9 mouse cellular contexts compared by ENCODE assay signal in the genomic region with DNA sequence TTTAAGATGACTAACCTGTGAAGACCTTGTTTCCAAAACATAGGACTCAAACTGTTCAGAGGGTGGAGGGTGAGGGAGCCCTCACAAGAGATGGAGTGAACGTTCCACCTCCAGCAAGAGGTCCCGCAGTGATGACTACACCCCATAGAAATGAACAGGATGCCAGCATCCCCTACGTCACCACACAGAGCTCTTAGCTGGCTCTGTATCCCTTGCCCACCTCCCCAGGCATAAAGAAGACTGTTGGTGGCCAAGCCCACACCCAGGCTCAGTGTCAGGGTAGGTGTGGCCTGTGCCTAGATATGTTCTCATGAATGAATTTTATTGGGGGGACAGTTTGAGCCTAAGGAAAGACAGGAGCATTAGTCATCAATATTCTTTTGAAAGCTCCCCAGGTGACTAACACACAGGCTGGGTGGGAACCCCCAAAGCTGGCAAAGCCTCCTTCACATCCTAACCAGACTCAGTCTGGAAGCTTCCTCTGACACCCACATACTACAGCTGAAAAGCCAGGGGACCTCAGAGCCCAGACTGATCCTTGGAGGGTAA. TPM values are rescaled to one million over a fixed set of nuclear protein-coding genes. Genes with fewer than 3 reads are reported as not detected.
DNase-seq lines count a peak whose midpoint lies in the region; ATAC-seq and TF ChIP-seq lines count a peak whose summit lies in the region.
"Had no signal": no experiment of that assay in that cellular context is flagged by ENCODE, and none has a peak within 500 bp of the region (broad histone marks: within the 10 kb centered on the region; RNA-seq: fewer than 3 reads in every experiment).

No protein-coding gene starts in this region.

- intact Hi-C loops in heart, adult 2 months (cut with DNase I) = no loop called here

- H3K27me3 ChIP-seq in heart, adult 2 months (ENCODE audit: control insufficient read depth, insufficient read depth, low read length) = no peaks in the 10 kb centered on the region
- no peaks in the 10 kb centered on the region for H3K27me3 ChIP-seq in intestine, postnatal 0 days (replicated peaks; ENCODE audit: control insufficient read depth, insufficient read depth, low read length)
- H3K27me3 ChIP-seq in hindbrain, embryonic 16.5 days (replicated peaks; ENCODE audit: control insufficient read depth, insufficient read depth, low read length) = peaks cover 16% of the 10 kb centered on the region

- TF ChIP-seq EP300 in heart, adult 2 months (IDR thresholded peaks at IDR 0.05; ENCODE audit: insufficient read depth, low read depth, low read length) = no peak

- no peak for ATAC-seq in intestine, postnatal 0 days
- no peak for ATAC-seq in monocyte, adult 5-6 weeks (replicated peaks; ENCODE audit: insufficient number of reproducible peaks, low FRiP score, low TSS enrichment, poor library complexity, severe bottlenecking)
- ATAC-seq in hindbrain, embryonic 16.5 days = no peak

- DNase-seq in heart, adult 2 months = no peak
- DNase-seq in heart, adult 9 months (ENCODE audit: low spot score in 2 of 2) = no peak
- peak; percentile 66 for DNase-seq in 3134 (ENCODE audit: extremely low read depth, insufficient read length, low spot score)
- DNase-seq in layer of hippocampus, adult 18-20 months (ENCODE audit: low spot score in 2 of 2) = no peak
- DNase-seq: kidney, adult 9 months had no signal

- H3K4me3 ChIP-seq in heart, adult 2 months = no peak overlapping the region
- H3K4me3 ChIP-seq in bone marrow, adult 2 months (replicated peaks; ENCODE audit: control insufficient read depth, low read depth, low read length) = no peak overlapping the region
- H3K4me3 ChIP-seq in intestine, postnatal 0 days (ENCODE audit: low read depth, low read length) = no peak overlapping the region
- H3K4me3 ChIP-seq in hindbrain, embryonic 16.5 days (ENCODE audit: low read length) = no peak overlapping the region

- whole genome bisulfite sequencing in heart, adult 2 months = 39% methylated on average over 3 of the region's 3 CpGs
- WGBS in bone marrow, adult 2 months = 68% methylated on average over 3 of the region's 3 CpGs
- WGBS in intestine, postnatal 0 days = 86% methylated on average over 3 of the region's 3 CpGs
- WGBS in hindbrain, embryonic 16.5 days = 82% methylated on average over 3 of the region's 3 CpGs

- no peak for TF ChIP-seq CTCF in heart, adult 2 months (IDR thresholded peaks at IDR 0.05)
- no peak for TF ChIP-seq CTCF in bone marrow, adult 2 months (IDR thresholded peaks at IDR 0.05; ENCODE audit: control insufficient read depth, insufficient read depth, low read length)
- no peak for TF ChIP-seq CTCF in intestine, postnatal 0 days (IDR thresholded peaks at IDR 0.05; ENCODE audit: low read depth)

- peaks cover 4% of the 10 kb centered on the region for H3K79me2 ChIP-seq in heart, adult 2 months (replicated peaks; ENCODE audit: control insufficient read depth, insufficient read depth, low read length)

- H3K36me3 ChIP-seq in heart, adult 2 months (ENCODE audit: control insufficient read depth, insufficient read depth, low read length) = no peaks in the 10 kb centered on the region
- no peaks in the 10 kb centered on the region for H3K36me3 ChIP-seq in intestine, postnatal 0 days (ENCODE audit: control insufficient read depth, insufficient read depth)
- no peaks in the 10 kb centered on the region for H3K36me3 ChIP-seq in hindbrain, embryonic 16.5 days (ENCODE audit: control insufficient read depth, insufficient read depth, low read length)

- H3K27ac ChIP-seq in heart, adult 2 months = peak overlapping the region; percentile 17
- H3K27ac ChIP-seq in bone marrow, adult 2 months (ENCODE audit: control insufficient read depth, insufficient read depth, low read depth, low read length, poor library complexity) = peak overlapping the region; percentile 84
- H3K27ac ChIP-seq in intestine, postnatal 0 days (ENCODE audit: low read depth, low read length) = no peak overlapping the region
- H3K27ac ChIP-seq in hindbrain, embryonic 16.5 days (ENCODE audit: low read depth, low read length) = no peak overlapping the region

- no peak overlapping the region for H3K9ac ChIP-seq in heart, adult 2 months (ENCODE audit: low read depth, low read length)
- no peak overlapping the region for H3K9ac ChIP-seq in intestine, postnatal 0 days (ENCODE audit: low read depth, low read length)
- H3K9ac ChIP-seq in hindbrain, embryonic 16.5 days (ENCODE audit: low read depth, low read length) = no peak overlapping the region

- TF ChIP-seq POLR2A in heart, adult 2 months (IDR thresholded peaks at IDR 0.05; ENCODE audit: insufficient read depth, low read depth, low read length) = no peak
- TF ChIP-seq POLR2A in bone marrow, adult 2 months (IDR thresholded peaks at IDR 0.05; ENCODE audit: borderline replicate concordance, control insufficient read depth, low read depth, low read length) = no peak

- peak overlapping the region; percentile 99; the same call in 1 of the 2 replicates for H3K4me2 ChIP-seq in intestine, postnatal 0 days (replicated peaks; ENCODE audit: low read depth)
- no peak overlapping the region for H3K4me2 ChIP-seq in hindbrain, embryonic 16.5 days (ENCODE audit: low read length)

- H3K4me1 ChIP-seq in heart, adult 2 months (ENCODE audit: control insufficient read depth, insufficient read depth, low read length) = peaks cover 11% of the 10 kb centered on the region
- peaks cover 15% of the 10 kb centered on the region for H3K4me1 ChIP-seq in bone marrow, adult 2 months (ENCODE audit: control insufficient read depth, insufficient read depth, low read length)
- peaks cover 7% of the 10 kb centered on the region; the same call in 1 of the 2 replicates for H3K4me1 ChIP-seq in intestine, postnatal 0 days (replicated peaks; ENCODE audit: control insufficient read depth, insufficient read depth, low read length)
- H3K4me1 ChIP-seq in hindbrain, embryonic 16.5 days (ENCODE audit: control insufficient read depth, insufficient read depth, low read depth, low read length) = peaks cover 18% of the 10 kb centered on the region

- H3K9me3 ChIP-seq in intestine, postnatal 0 days (ENCODE audit: control insufficient read depth) = no peaks in the 10 kb centered on the region
- no peaks in the 10 kb centered on the region for H3K9me3 ChIP-seq in hindbrain, embryonic 16.5 days (ENCODE audit: control insufficient read depth, low read length)

RNA-seq across cellular contexts. Expression of gene Piezo1, which starts 2.2 kb away (rescaled TPM):
- 10 to 100 TPM; 14.0 to 14.8 TPM for total RNA-seq in heart, adult 2 months (2021)
- 48.5 and 55.5 TPM in 2 replicates for polyA plus RNA-seq in heart, adult 2 months (2012; rRNA removed)
- 21.6 and 49.3 TPM in 2 replicates for polyA plus RNA-seq in bone marrow, adult 2 months (2011; ENCODE audit: insufficient read depth, insufficient read length, low replicate concordance, missing spikeins)
- 4.4 and 7.3 TPM in 2 replicates for polyA plus RNA-seq in intestine, postnatal 0 days (2015; fragmentation: Nextera tagmentation; extraction: Ambion mirVana)
- 31.7 to 76.2 TPM (median 45.9 TPM) in 3 replicates for total RNA-seq in monocyte, adult 5-6 weeks (2017)
- 1 to 10 TPM; 3.2 to 3.5 TPM for total RNA-seq in layer of hippocampus, adult 18-20 months (2021)
- 1.7 and 3.5 TPM in 2 replicates for polyA plus RNA-seq in hindbrain, embryonic 16.5 days (2015; fragmentation: Nextera tagmentation; extraction: Ambion mirVana)

RNA-seq across cellular contexts. Expression of gene Cdt1, which starts 18.9 kb away (rescaled TPM):
- total RNA-seq in heart, adult 2 months (2021) = 1 to 10 TPM; 2.0 to 2.7 TPM
- 3.2 and 3.5 TPM in 2 replicates for polyA plus RNA-seq in heart, adult 2 months (2012; rRNA removed)
- polyA plus RNA-seq in bone marrow, adult 2 months (2011; ENCODE audit: insufficient read depth, insufficient read length, low replicate concordance, missing spikeins) = 62.8 and 68.5 TPM in 2 replicates
- polyA plus RNA-seq in intestine, postnatal 0 days (2015; fragmentation: Nextera tagmentation; extraction: Ambion mirVana) = 13.3 and 14.0 TPM in 2 replicates
- 11.1 to 24.4 TPM (median 12.4 TPM) in 3 replicates for total RNA-seq in monocyte, adult 5-6 weeks (2017)
- total RNA-seq in layer of hippocampus, adult 18-20 months (2021) = 1 to 10 TPM; 1.2 to 1.8 TPM
- 8.0 and 11.4 TPM in 2 replicates for polyA plus RNA-seq in hindbrain, embryonic 16.5 days (2015; fragmentation: Nextera tagmentation; extraction: Ambion mirVana)

RNA-seq across cellular contexts. Expression of gene Aprt, which starts 27.7 kb away (rescaled TPM):
- total RNA-seq in heart, adult 2 months (2021) = 10 to 100 TPM; 36.6 to 38.5 TPM
- 42.1 and 45.1 TPM in 2 replicates for polyA plus RNA-seq in heart, adult 2 months (2012; rRNA removed)
- polyA plus RNA-seq in bone marrow, adult 2 months (2011; ENCODE audit: insufficient read depth, insufficient read length, low replicate concordance, missing spikeins) = 41.8 and 95.4 TPM in 2 replicates
- polyA plus RNA-seq in intestine, postnatal 0 days (2015; fragmentation: Nextera tagmentation; extraction: Ambion mirVana) = 676 and 681 TPM in 2 replicates
- 30.5 to 53.3 TPM (median 49.7 TPM) in 3 replicates for total RNA-seq in monocyte, adult 5-6 weeks (2017)
- 10 to 100 TPM; 58.1 to 61.6 TPM for total RNA-seq in layer of hippocampus, adult 18-20 months (2021)
- 202 and 203 TPM in 2 replicates for polyA plus RNA-seq in hindbrain, embryonic 16.5 days (2015; fragmentation: Nextera tagmentation; extraction: Ambion mirVana)

Comparison
In these comparisons a context has a peak if more than half of its experiments do, and no peak if none do; other contexts are left out.
1. H3K27ac ChIP-seq: peak in heart, adult 2 months (single experiment) and bone marrow, adult 2 months (single experiment); none in intestine, postnatal 0 days (single experiment) and hindbrain, embryonic 16.5 days (single experiment).